Mouse (Mus musculus) olfactory bulb, adult 2 months (tissue): ENCODE data around the gene Gm3238.
"Not testable (repeated sequence)": the region's sequence is repeated elsewhere in the genome, so short reads cannot be mapped to it uniquely, and the experiment has no call there.

Experiments used
- CTCF ChIP-seq: fragments of 200-500 bp; IDR thresholded peaks from 2 replicates; pipeline ENCODE4 v1.5.1; 2012; ENCODE audit warnings: low read depth, mild to moderate bottlenecking, low read length, moderate library complexity; ENCODE audit not compliant: insufficient read depth
- POLR2A ChIP-seq: fragments of 200-500 bp; IDR thresholded peaks from 2 replicates; pipeline ENCODE4 v1.6.1; 2012; ENCODE audit warnings: mild to moderate bottlenecking, low read depth, low read length, moderate library complexity; ENCODE audit not compliant: insufficient read depth

GRCm38 (mm10) chr10:77750686-77751085 is 20.4 kb downstream of the Gm3238 start:
- not testable (repeated sequence) for TF ChIP-seq CTCF, POLR2A
